ENCODE assay signal across 24 mouse cellular contexts in genomic region chr16:20808263-20808662, GRCm38 (mm10).
A peak's percentile ranks its signal among the peaks of the same experiment; 100 is the strongest.
DNase-seq lines count a peak whose midpoint lies in the region; TF ChIP-seq lines count a peak whose summit lies in the region.
"Had no signal": no experiment of that assay in that cellular context is flagged by ENCODE, and none has a peak within 500 bp of the region (broad histone marks: within the 10 kb centered on the region; RNA-seq: fewer than 3 reads in every experiment).

No protein-coding gene starts in this region.

- TF ChIP-seq CTCF in layer of hippocampus, adult 2 months (conservative IDR thresholded peaks at IDR 0.05) = peak; percentile 55
- peak; percentile 7; the same call in 1 of the 2 replicates for TF ChIP-seq CTCF in brain, embryonic 14.5 days (IDR thresholded peaks at IDR 0.05; ENCODE audit: borderline replicate concordance, extremely low read depth, insufficient read depth, insufficient read length)

- no peak overlapping the region for H3K27ac ChIP-seq in layer of hippocampus, adult 2 months
- H3K27ac ChIP-seq: forebrain, embryonic 12.5 days; heart, embryonic 10.5 days; heart, embryonic 15.5 days; kidney, embryonic 15.5 days; limb, embryonic 13.5 days; lung, embryonic 15.5 days; midbrain, embryonic 12.5 days had no signal

- TF ChIP-seq POLR2A in brain, embryonic 14.5 days (IDR thresholded peaks at IDR 0.05; ENCODE audit: borderline replicate concordance, extremely low read depth, insufficient read depth, insufficient read length, poor library complexity, severe bottlenecking) = no peak

- no peak overlapping the region for H3K4me3 ChIP-seq in layer of hippocampus, adult 2 months
- H3K4me3 ChIP-seq: erythroblast, embryonic 14.5 days; forebrain, embryonic 12.5 days; heart, embryonic 10.5 days; heart, embryonic 15.5 days; kidney, embryonic 15.5 days; limb, embryonic 13.5 days; lung, embryonic 15.5 days; megakaryocyte, embryonic 14.5 days; midbrain, embryonic 12.5 days had no signal

- DNase-seq in layer of hippocampus, adult 2 months (ENCODE audit: low spot score in 2 of 2) = no peak
- DNase-seq in layer of hippocampus, adult 9-10 months (ENCODE audit: low spot score) = no peak
- DNase-seq in 416B (ENCODE audit: low read depth) (peak; percentile 50), ES-CJ7 (ENCODE audit: low read depth, low spot score) (peak; percentile 55)
- no peak for DNase-seq in brain, embryonic 14.5 days (ENCODE audit: low read depth)
- no peak for DNase-seq in T-cell, adult 2 months (ENCODE audit: low spot score)
- no peak for DNase-seq in thymus, postnatal 0 days (ENCODE audit: low spot score)
- DNase-seq: adrenal gland, postnatal 25 days; cerebellum, adult 18-20 months; cerebellum, postnatal 10 days; gastrocnemius, postnatal 25 days; heart, adult 11 months; kidney, adult 18-20 months; lung, postnatal 4 days; thymus, postnatal 14 days had no signal

Comparison
In these comparisons a context has a peak if more than half of its experiments do, and no peak if none do; other contexts are left out.
1. DNase-seq: peak in 416B (single experiment) and ES-CJ7 (single experiment); none in layer of hippocampus, adult 2 months (0 of 2), layer of hippocampus, adult 9-10 months (single experiment), brain, embryonic 14.5 days (single experiment), T-cell, adult 2 months (single experiment) and thymus, postnatal 0 days (single experiment).